Mouse (Mus musculus) Patski (cell line): Measurements from ENCODE around the gene Gse1. TPM values are rescaled to one million over a fixed set of nuclear protein-coding genes. Genes with fewer than 3 reads are reported as not detected.

ENCODE experiments used
- ATAC-seq: fragments of 100-300 bp; one replicate; pipeline ENCODE4 v1.8.0; 2021
- CTCF ChIA-PET: fragments of 350-600 bp; sonication (Branson Sonifier 250); formaldehyde crosslinking; loops from one replicate; lab custom pipeline; 2022; ENCODE audit warnings: inconsistent platforms; lab: Charles Lee
- POLR2A ChIA-PET: fragments of 350-600 bp; sonication (Branson Sonifier 250); formaldehyde crosslinking; loops from one replicate; lab custom pipeline; 2022; ENCODE audit warnings: antibody characterized with exemption, inconsistent platforms; lab: Charles Lee
- DNase-seq: peaks from one replicate; pipeline ENCODE4 v3.0.0-alpha.2; 2011; ENCODE audit warnings: low read depth, low spot score
- H3K27me3 ChIP-seq: fragments of 371-371 bp; one replicate; pipeline ENCODE4 v1.5.1; 2021
- CTCF ChIP-seq: fragments of 100-300 bp; IDR thresholded peaks from one replicate; pipeline ENCODE4 v1.5.1; 2021
- in situ Hi-C: fragments of 300-500 bp; cut with MboI; formaldehyde crosslinking; loops from 3 replicates; pipeline ENCODE4 v1.11.1; 2018; ENCODE audit warnings: low pct_unique_long_range_greater_than_20kb, mixed read lengths
- polyA plus RNA-seq: library from polyadenylated mRNA; unstranded; gene quantifications from one replicate; pipeline ENCODE4 v1.2.3, GENCODE M21; 2021

Gse1 gene
- polyA plus RNA-seq, 1 experiment from 2014 or later, result 19.8 TPM

DNA sequence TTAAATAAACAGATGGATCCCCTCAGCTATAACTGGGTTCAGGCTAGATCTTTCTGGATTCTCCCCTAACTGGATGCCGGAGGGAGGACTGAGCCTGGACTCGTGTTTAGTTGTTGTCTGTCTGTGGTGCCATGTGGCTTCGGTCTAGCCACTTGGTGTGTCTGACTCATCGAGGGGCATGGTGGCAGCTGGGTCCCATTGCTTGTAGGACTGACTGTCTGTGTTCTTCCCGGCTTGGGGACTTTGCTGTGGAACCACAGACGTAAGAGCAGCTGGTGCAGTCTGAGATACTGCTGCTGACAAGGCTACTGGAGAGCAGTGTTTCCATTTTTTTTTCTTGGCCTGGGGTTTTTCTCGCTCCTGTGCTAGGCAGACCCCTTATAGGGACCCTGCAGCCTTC lies 295.4 kb downstream of the Gse1 start:
- CTCF ChIA-PET, result no interaction called here
- in situ Hi-C loops, result no loop called here
- TF ChIP-seq CTCF, result no peak
- POLR2A ChIA-PET, result no interaction called here
- DNase-seq (no peak), ATAC-seq (no peak)
- no peaks in the 10 kb centered on the region for H3K27me3 ChIP-seq

GRCm38 (mm10) chr8:120525135-120525534 lies 296.9 kb downstream of the Gse1 start:
- DNase-seq, result no peak
- CTCF ChIA-PET, result no interaction called here
- ATAC-seq, result no peak
- TF ChIP-seq CTCF, result no peak
- POLR2A ChIA-PET, result interaction anchor here (0.7 to 0.8 kb wide), 2 partner anchors 13 to 24 kb away, joined by 3 read pairs; no protein-coding TSS in a partner anchor
- in situ Hi-C loops, result no loop called here
- no peaks in the 10 kb centered on the region for H3K27me3 ChIP-seq

DNA sequence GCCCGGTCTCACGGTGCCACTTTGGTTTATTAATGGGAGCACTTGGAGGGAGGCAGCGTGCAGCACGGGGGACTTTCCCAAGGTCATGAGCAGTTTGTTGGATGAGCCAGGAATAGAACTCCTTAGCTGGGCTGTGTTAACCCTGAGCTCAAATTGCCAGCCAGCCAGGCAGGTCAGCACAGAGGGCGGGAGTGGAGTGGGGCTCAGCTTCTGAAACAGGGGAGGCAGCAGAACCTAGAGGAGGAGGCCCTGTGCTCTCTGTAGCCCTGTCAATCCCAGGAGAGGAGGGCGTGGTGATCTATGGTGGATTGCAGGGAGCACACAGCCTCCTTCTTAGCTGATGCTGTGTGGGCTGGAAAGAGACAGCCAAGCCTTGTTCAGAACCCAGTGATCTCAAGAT lies 297.6 kb downstream of the Gse1 start:
- no peak for DNase-seq
- H3K27me3 ChIP-seq, result no peaks in the 10 kb centered on the region
- in situ Hi-C loops, result no loop called here
- TF ChIP-seq CTCF, result no peak
- ATAC-seq, result no peak
- CTCF ChIA-PET, result interaction anchor here (1.1 kb wide), 1 partner anchor 9 kb away, joined by 3 read pairs; no protein-coding TSS in a partner anchor
- POLR2A ChIA-PET, result interaction anchor here (0.7 kb wide), 1 partner anchor 24 kb away, joined by 3 read pairs; no protein-coding TSS in a partner anchor

DNA sequence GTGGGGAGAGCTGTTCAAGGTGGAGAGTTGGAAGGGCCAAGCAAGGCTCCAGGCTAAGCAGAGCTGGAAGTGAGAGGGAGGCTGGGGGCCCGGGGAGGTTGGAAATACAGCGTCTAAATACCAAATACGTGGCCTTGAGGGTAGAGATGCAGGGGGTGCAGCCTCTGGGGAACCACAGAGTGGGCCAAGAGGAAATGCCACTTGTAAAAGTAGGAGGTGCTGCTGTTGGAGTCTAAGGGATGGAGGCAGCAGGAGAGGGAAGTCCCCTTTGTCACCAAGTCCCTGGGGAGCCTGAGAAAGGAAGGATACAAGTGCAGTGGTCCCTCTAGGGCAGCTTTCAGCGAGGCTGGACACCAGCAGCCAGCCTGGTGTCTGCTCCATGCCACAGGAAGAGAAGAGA lies 298.3 kb downstream of the Gse1 start:
- in situ Hi-C loops, result no loop called here
- ChIA-PET CTCF (interaction anchor here (1.1 kb wide), 1 partner anchor 8 kb away, joined by 3 read pairs; no protein-coding TSS in a partner anchor), POLR2A (no interaction called here)
- H3K27me3 ChIP-seq, result no peaks in the 10 kb centered on the region
- DNase-seq (no peak), ATAC-seq (no peak)
- TF ChIP-seq CTCF, result no peak

DNA sequence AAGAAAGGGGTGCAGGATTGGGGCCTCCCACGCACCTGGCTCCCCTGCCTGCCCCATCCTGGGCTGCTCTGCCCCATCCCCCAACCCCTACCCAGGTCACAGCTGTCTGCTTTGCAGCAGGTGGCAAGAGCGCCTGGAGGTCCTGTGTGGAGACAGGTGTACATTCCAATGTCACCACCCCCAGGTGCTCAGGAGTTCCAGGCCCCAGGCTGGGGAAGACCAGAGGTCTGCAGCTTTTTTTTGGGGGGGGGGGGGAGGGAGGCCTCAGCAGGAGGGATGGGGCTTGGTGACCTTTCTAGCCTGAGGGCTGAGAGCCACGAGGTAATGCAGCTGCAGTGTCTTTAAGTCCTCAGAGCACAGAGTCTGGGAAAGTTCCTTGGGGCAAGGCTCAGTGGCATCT lies 300.1 kb downstream of the Gse1 start:
- no peak for TF ChIP-seq CTCF
- DNase-seq (no peak), ATAC-seq (no peak)
- no peaks in the 10 kb centered on the region for H3K27me3 ChIP-seq
- CTCF ChIA-PET, result interaction anchor here (1.5 kb wide), 1 partner anchor 9 kb away, joined by 3 read pairs; no protein-coding TSS in a partner anchor
- in situ Hi-C loops, result no loop called here
- POLR2A ChIA-PET, result interaction anchor here (0.6 kb wide), 1 partner anchor 59 kb away, joined by 4 read pairs; no protein-coding TSS in a partner anchor

DNA sequence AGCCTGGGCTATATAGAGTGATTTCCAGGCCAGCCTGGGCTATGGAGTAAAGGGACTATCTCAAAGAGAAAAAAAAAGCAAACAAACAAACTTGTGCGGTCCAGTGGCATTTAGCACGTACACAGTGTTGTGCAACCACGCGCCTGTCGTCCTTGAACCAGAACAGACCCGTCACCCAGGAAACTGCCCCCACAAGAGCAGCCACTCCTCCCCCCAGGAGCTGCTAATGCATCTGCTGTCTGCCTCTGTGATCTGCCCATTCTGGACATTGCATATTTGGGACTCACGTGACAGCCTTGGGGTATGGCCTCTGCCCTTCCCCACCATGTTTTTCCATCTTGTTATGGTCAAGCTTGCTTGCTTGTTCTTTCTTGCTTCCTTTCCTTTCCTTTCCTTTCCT lies 301.0 kb downstream of the Gse1 start:
- ChIA-PET POLR2A (interaction anchor here (0.9 kb wide), 1 partner anchor 24 kb away, joined by 4 read pairs; no protein-coding TSS in a partner anchor), CTCF (interaction anchor here (1.5 kb wide), 1 partner anchor 9 kb away, joined by 3 read pairs; no protein-coding TSS in a partner anchor)
- DNase-seq, result no peak
- no peak for ATAC-seq
- no peak for TF ChIP-seq CTCF
- in situ Hi-C loops, result no loop called here
- no peaks in the 10 kb centered on the region for H3K27me3 ChIP-seq

DNA sequence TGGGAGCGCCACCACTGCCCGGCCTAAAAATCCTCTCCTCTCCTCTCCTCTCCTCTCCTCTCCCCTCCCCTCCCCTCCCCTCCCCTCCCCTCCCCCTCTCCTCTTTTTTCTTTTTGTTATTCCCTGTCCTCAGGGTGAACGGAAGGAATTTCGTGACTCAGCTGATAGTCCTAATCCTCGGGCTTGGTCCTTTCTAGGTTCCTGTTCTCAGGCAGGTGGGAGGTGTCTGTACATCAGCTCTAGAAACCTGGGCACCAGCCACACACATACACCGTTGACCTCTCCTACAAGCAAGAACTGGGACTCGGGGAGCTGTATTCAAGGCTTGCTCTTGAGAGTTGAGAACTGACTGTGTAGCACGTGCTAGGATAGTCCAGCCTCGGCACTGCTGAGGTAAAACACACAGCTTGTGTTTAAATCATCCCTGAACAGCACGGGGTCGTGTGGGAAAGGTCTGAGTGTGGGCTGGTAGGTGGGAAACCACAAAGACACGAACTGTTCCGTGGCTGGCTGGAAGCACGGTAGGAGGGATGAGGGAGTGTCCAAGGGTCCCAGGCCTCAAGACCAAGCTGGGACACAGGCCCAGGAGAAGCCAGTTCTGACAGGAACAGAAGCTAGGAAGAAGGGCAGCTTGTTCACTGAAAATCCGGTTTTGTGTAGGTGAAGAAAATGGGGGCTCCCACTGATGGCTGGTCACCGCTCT lies 302.8 kb downstream of the Gse1 start:
- in situ Hi-C loops, result no loop called here
- CTCF ChIA-PET, result interaction anchor here (1.4 to 1.6 kb wide), 2 partner anchors 18 to 231 kb away, joined by 3 read pairs; no protein-coding TSS in a partner anchor
- ATAC-seq (no peak), DNase-seq (no peak)
- TF ChIP-seq CTCF, result no peak
- H3K27me3 ChIP-seq, result no peaks in the 10 kb centered on the region
- POLR2A ChIA-PET, result interaction anchor here (0.6 kb wide), 1 partner anchor 17 kb away, joined by 5 read pairs; no protein-coding TSS in a partner anchor

- TF ChIP-seq CTCF, result no peak
- in situ Hi-C loops, result no loop called here
- DNase-seq (no peak), ATAC-seq (no peak)
- ChIA-PET CTCF (interaction anchor here (1.0 to 1.6 kb wide), 4 partner anchors 19 to 231 kb away, joined by 3 read pairs; no protein-coding TSS in a partner anchor), POLR2A (no interaction called here)
- no peaks in the 10 kb centered on the region for H3K27me3 ChIP-seq
Measured at GRCm38 (mm10) chr8:120531775-120532516, 303.7 kb downstream of the Gse1 start.

GRCm38 (mm10) chr8:120532517-120533215 lies 304.4 kb downstream of the Gse1 start:
- DNase-seq (no peak), ATAC-seq (no peak)
- no peaks in the 10 kb centered on the region for H3K27me3 ChIP-seq
- CTCF ChIA-PET, result interaction anchor here (1.0 to 1.4 kb wide), 3 partner anchors 19 to 164 kb away, joined by 3 read pairs; no protein-coding TSS in a partner anchor
- in situ Hi-C loops, result no loop called here
- POLR2A ChIA-PET, result no interaction called here
- no peak for TF ChIP-seq CTCF

DNA sequence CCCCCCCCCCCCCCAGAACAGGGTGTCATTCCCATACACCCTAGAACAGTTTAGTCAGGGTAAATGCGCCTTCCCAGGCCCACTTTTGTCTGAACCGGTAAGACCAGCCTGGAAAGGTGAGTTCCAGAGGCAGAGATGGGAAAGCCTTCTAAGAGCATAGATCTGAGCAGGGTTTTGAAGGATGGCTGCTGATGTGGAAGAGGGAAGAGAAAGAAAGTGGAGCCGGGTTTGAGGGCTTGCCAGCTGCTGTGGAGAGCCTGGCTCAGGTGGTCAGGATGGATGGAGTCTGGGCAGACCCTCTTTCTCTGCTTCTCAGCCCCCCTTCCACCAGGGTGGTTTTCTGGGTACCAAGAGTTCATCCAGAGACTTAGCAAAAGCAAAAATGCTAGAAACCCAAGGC lies 305.1 kb downstream of the Gse1 start:
- no peaks in the 10 kb centered on the region for H3K27me3 ChIP-seq
- no peak for ATAC-seq
- TF ChIP-seq CTCF, result no peak
- DNase-seq, result no peak
- POLR2A ChIA-PET, result interaction anchor here (0.7 kb wide), 1 partner anchor 119 kb away, joined by 8 read pairs; no protein-coding TSS in a partner anchor
- CTCF ChIA-PET, result interaction anchor here (1.4 kb wide), 1 partner anchor 30 kb away, joined by 3 read pairs; no protein-coding TSS in a partner anchor
- in situ Hi-C loops, result no loop called here
